Mouse (Mus musculus) frontal cortex, adult 2 months (tissue): ENCODE data around the gene Taf3. TPM values are rescaled to one million over a fixed set of nuclear protein-coding genes. Genes with fewer than 3 reads are reported as not detected.

Experiments
- DNase-seq, 2 experiments: peaks; one replicate each; pipeline ENCODE4 v3.0.0; 2022; ENCODE audit warnings: low spot score in 1 of 2; ENCODE audit errors: extremely low spot score in 1 of 2
- polyA plus RNA-seq: library from polyadenylated mRNA; depleted of rRNA; stranded (reverse); fragments of >200 nt; gene quantifications from 2 replicates; pipeline ENCODE4 v1.2.3, GENCODE M21; 2012; rRNA removed

Gene Taf3
- polyA plus RNA-seq, 1 experiment: 11.3 TPM

DNA sequence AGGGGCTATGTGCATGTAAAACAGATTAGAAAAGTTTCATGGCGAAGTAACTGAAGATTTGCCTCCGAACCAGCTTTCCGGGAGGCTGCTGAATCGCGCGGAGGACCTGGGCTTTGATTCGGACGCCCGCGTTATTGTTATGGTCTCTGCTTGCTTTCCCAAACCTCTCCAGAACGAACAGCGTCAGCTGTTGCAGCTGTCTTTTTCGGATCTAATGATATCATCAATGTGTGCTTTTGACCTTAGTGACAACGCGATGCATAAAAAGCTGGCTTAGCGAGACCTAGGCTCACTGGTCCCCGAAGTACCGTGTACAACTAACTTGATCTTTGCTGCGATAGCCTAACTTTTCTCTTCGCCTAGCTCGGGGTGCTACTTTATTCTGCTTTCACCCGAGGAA lies 169.3 kb downstream of the Taf3 start:
- DNase-seq: no peak

DNA sequence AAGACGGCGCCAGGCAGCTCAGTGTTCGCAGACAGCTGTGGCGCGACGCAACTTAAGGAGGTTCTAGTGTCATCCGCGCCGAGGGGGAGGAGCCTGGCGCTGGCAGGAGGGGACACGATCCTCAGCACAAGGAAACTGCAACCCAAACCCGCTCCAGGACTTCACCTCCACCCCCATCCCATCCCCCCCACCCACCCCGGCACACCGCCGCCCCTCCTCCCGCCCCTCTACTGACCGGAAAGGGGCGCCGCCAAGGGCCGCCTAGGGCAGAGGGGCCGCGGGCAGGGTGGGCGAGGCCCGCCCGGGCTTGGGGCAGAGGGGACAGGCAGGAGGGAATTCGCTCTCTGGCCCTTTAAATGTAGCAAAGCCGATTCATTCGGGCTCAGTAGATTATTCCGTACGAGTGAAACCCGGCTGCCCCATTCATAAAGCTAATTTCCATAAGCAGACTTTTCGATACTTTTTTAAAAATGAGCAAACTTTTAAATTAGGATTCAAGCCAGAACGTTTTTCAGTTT lies 169.8 kb downstream of the Taf3 start:
- no peak for DNase-seq

DNA sequence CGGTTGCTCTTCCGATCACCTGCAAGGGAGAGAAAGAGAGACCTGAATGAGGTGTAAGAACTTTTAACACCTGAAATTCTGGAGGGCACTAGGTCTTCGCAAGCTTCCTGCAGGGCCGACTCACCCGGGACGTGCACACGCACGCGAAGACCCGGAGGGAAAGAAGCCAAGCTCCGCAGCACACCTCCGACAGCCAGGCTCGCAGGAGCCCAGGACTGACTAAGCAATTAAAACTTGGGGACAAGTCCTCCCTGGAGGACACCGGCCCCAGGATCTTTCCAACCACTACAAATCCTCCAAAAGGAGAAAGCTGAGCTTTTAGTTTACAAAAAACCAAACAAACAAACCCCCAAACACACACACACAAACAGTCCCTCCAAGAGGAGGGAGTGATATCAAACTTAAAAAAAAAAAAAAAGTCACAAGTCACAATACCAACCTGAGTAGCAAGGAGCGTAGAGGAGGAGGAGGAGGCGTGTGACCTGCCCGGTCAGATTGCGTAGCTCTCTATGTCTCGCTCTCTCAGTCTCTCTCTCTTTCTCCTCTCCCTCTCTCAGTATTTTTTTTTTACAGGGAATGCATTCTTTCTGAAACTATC lies 170.3 kb downstream of the Taf3 start:
- DNase-seq: no peak

DNA sequence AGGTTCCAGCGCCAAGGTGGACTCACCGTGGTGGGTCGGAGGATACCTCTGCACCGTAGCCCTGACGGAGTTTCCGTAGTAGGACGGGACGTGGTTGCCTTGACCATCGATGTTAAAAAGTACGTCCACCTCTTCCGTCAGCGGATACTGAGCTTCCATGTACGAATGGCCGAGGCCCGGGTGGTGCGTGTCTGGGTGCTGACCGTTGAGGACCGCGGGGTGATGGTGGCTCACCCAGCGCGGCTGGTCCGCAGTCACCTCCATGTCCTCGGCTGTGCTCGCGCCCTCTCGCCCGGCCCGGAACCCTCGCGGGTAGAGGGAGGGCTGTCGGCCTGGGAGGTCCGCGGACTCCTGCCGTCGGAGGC lies 171.1 kb downstream of the Taf3 start:
- no peak for DNase-seq

DNA sequence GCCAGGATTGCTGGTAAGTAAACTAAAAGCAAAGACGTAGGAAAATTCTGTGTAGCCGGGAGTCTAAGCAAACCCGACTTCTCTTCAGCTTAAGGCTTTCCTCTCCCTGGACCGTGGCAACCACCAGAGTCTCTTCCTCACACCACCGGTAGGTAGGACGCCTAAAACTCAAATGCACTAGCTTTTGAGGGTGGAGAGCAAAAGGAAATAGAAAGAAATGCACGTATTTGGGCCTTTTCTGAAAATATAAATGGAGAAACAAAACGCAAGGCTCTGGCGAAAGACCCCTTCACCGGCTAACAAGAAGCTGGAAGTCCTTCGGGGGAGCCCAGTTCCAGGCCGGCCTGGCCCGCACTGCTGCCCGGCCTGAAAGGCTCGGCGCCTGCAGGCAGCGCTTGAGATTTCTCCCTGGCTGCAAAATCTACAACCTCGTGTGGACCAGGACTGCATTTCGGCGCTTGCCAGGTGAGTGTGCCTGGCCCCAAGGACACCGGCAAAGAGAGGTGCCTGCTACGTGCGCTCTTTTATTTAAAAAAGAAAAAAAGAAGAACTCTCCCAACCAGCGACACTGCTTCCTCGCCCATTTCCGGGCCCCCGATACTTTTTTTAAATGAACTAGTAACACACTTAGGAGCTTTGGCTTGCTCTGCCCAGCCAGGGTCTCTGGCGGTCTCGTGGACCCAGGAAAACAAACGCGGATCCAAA lies 171.6 kb downstream of the Taf3 start:
- no peak for DNase-seq

DNA sequence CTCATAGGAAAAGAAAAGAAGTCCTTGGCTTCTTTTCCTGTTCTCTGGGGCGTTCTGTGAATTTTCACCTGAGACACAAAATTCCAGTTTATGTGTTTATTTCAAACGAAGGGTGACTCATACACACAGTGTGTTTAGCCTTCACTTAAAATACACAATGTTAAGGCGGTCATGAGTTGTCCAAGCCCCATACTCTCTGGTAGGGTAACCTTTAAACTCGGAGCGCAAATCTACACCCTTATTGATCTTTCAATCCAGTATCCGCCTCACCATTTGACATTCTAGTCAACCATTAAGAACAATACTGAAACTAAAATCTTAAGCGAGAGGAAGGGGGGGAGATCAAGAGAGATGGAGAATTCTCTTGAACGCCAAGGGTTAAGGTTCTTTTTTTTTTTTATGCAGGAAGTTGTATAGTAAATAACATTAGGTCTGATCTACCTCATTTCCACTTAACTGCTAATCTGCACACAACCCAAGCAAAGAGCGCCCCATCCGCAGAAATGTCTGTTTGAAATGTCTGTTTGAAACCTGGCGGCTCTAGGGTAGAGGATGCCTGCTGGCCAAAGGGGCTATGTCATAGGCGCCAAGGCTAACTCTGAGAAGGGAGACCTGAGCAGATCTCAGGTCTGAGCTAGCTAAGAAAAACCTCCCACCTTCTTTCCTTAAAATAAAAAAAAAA lies 172.6 kb downstream of the Taf3 start:
- DNase-seq: no peak

DNA sequence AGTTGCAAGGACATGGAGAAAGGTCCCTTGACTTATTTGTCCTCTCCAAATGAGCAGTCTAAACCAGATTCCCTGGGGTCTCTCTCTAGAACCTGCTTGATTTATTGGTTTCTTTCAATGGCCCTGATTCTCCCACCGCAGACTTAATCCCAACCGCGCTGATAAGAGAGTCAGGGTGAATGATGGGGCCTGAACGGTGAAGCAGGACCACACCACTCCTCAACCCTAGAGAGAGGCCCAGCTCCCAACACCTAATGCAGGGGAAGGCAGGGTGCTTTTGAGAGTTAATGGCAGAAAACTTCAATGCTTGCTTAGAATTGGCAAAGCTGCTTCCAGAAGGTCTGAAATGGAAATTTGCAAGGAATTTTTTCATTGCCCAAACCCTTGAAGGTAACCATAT lies 173.2 kb downstream of the Taf3 start:
- DNase-seq: no peak

DNA sequence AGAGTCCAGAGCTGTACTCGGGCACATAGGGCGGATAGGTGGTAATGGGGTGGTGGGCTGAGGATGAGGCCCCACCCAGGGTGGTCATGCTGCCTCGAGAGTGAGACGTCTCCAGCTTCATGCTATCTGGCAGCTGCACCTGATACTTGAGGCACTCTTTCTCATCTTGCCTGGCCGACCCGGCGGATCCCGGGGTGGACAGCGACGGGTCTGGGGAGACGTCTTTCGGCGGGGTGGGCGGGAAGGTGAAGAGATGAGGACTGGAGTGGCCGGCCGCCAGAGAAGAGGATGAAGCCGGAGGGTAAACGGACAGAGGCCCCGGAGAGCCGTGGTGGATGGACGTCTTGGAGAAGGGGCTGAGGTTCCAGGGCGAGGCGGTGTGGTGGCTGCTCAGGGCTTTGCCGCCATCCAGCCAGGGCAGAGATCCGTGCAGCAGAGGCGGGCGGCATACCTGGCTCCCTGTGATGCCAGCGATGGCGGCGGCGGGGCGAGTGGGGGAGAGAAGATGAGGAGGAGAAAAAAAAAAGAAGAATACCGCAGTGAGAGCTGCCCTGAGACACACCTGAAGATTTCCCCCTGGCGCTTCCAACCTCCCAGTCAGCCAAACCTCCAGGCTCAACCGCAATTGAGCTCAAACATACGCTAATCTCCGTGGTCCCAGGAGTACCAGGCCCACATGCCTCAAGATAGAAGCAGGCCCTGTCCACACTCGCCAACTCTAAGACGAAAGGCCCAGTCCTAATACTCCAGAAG lies 173.8 kb downstream of the Taf3 start:
- DNase-seq: no peak

DNA sequence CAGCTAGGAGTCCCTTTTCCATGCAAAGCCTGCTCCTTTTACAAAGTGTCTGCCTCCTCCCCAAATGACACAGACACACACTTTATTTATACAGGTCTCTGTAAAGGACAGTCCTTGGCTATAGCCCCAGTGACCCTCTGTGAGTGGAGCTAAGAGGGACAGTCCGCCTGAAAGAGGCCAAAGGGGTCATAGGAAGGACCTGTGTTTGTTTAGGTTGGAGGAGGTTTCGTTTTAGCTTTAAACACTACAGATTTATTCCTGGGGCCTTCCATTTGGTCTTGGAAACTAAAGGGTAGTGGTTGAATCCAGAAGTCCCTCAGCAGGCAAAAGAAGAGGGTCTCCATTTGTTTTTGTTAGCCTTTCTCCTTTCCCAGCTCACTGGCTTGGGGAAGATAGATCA lies 174.6 kb downstream of the Taf3 start:
- DNase-seq: no peak

DNA sequence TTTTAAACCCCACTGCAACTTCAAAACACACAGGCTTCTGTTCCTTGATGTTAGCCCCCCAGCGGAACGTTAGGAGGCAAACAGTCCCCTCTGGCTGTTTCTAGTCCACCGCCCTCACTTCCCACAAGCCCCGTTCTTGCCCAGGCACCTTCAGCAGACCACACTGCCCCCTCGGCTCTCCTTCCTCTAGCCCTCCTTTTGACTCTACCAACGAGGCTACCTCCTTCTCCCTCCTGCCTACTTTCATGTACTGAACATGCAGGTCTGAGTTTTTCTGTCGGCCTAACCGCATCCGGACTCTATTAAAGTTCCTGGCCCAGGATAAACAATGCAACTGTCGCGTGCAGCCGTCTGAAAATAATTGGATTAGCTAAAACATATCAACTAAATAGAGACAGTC lies 175.7 kb downstream of the Taf3 start:
- DNase-seq: no peak

DNA sequence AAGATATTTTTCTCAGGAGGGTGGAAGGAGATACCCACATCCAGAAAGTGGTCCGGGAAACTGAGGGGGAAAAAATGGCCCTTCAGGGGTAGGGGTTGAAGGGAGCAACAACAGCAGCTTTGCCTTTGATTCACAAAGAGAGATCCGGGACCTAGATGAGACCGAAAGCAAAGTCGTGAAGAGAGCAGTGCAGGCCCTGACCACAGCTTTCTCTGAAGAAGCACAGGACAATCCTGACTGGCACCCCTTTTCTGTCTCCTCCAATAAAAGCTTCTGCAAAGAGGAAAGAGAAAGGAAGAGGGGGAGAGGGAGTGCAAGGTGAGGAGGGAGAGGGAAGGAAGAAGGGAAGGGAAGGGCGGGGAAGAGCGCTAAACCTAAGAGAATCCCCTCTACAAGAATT lies 176.6 kb downstream of the Taf3 start:
- no peak for DNase-seq

DNA sequence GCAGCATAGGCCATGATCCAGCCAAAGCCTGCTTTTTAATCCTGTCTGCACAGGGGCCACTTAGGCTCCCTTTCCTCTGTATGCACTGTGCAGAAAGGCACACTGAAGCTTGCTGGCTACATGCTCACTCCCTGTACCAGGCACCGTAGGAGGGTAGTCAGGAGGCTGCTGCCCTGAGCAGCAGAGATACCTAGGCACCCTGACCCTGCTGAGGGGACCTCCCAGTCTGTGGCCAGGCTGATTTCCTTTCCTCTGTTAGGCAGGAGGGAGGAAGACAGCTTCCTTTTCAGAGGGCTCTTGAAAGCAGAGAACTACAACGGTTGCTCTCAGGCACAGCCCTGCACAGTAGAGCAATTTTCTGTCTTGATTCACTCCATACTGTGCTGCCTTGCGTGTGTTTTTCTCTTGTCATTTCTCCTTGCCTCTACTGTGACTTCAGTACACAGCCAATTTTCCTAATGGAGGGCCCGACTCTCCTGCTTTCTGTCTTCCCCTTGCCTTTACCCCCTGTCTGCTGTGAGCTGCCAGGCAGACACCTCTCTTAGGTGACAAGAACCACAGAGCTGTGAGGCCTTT lies 177.2 kb downstream of the Taf3 start:
- no peak for DNase-seq

DNA sequence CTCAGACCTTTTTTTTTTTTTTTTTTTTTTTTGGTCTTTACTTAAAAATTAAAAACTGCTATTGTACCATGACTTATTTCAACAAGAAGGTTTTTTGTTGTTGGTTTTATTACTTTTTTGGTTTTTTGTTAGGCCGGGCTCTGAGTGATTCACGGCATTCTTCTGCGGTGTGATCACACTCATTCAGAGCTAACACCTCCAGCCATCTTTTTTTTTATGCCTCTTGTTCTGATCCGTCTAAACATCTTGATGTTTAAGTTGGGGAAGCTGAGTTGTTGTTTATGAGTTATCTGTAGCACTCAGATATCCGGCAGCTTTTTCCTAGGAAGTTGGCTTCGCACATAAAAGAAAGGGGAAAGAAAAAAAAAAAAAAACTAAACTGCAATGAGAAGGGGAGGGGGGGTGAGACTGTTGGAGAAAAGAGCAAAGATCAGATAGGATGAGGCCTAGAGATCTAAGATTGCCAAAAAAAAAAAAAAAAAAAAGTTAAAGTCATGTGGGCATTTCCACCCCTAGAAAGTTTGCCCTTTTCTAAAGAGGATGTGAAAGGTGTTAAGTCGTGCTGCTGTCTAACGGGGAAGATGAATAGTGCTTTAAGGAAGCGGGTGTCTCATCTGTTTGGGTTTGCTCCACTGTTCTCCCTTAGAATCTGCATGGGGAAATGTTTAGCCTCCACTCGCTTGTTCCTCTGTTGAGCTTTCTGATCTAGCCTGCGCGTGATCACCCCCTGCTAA lies 181.1 kb downstream of the Taf3 start:
- DNase-seq: no peak

Other genes starting within 250 kb of the Taf3 start
- not detected in 2 replicates for gene 4930412O13Rik, start 167.3 kb downstream of the Taf3 start, polyA plus RNA-seq
- not detected in 2 replicates for gene 9230102O04Rik, start 159.1 kb downstream of the Taf3 start, polyA plus RNA-seq
- 0.19 TPM in 1 of 2 replicates, not detected in the other for gene Gata3, start 158.6 kb downstream of the Taf3 start, polyA plus RNA-seq
- gene Atp5c1, start 31.9 kb upstream of the Taf3 start, polyA plus RNA-seq: 433 and 438 TPM in 2 replicates
- 12.7 and 14.7 TPM in 2 replicates for gene Kin, start 32.0 kb upstream of the Taf3 start, polyA plus RNA-seq
- 4.9 and 6.9 TPM in 2 replicates for gene Itih2, start 82.8 kb upstream of the Taf3 start, polyA plus RNA-seq
- gene Itih5, start 105.0 kb upstream of the Taf3 start, polyA plus RNA-seq: 12.0 and 14.4 TPM in 2 replicates